Mouse (Mus musculus) lung, adult 2 months (tissue): ENCODE data around the gene 2810408A11Rik. TPM values are rescaled to one million over a fixed set of nuclear protein-coding genes. Genes with fewer than 3 reads are reported as not detected.

ENCODE experiments used
- DNase-seq: peaks from one replicate; pipeline ENCODE4 v3.0.0; 2022
- H3K4me1 ChIP-seq: fragments of 200-500 bp; 2 replicates; pipeline ENCODE4 v1.6.1; 2011; ENCODE audit warnings: low read length; ENCODE audit not compliant: control insufficient read depth, insufficient read depth
- H3K4me3 ChIP-seq: fragments of 200-500 bp; replicated peaks from 2 replicates; pipeline ENCODE3; 2011; ENCODE audit warnings: low read depth, mild to moderate bottlenecking, control low read depth, low read length; ENCODE audit errors: extremely low read depth
- CTCF ChIP-seq: fragments of 200-500 bp; IDR thresholded peaks from 2 replicates; pipeline ENCODE4 v1.5.1; 2011; ENCODE audit warnings: mild to moderate bottlenecking, low read length, control low read depth; ENCODE audit not compliant: insufficient read depth
- POLR2A ChIP-seq: fragments of 200-500 bp; IDR thresholded peaks from 2 replicates; pipeline ENCODE4 v1.6.1; 2011; ENCODE audit warnings: low read depth, mild to moderate bottlenecking, control low read depth, low read length, borderline replicate concordance; ENCODE audit errors: extremely low read depth
- WGBS: fragments of 180-500 bp; shearing (Covaris S2); methylation state at CpG from one replicate; pipeline ENCODE4 v1.1.7; 2018; 5-methylcytosine and 5-hydroxymethylcytosine counted together
- polyA plus RNA-seq: library from polyadenylated mRNA; depleted of rRNA; stranded (reverse); fragments of >200 nt; gene quantifications from 2 replicates; pipeline ENCODE4 v1.2.3, GENCODE M21; 2012; rRNA removed

Gene 2810408A11Rik
- 0.65 and 1.4 TPM in 2 replicates for polyA plus RNA-seq

DNA sequence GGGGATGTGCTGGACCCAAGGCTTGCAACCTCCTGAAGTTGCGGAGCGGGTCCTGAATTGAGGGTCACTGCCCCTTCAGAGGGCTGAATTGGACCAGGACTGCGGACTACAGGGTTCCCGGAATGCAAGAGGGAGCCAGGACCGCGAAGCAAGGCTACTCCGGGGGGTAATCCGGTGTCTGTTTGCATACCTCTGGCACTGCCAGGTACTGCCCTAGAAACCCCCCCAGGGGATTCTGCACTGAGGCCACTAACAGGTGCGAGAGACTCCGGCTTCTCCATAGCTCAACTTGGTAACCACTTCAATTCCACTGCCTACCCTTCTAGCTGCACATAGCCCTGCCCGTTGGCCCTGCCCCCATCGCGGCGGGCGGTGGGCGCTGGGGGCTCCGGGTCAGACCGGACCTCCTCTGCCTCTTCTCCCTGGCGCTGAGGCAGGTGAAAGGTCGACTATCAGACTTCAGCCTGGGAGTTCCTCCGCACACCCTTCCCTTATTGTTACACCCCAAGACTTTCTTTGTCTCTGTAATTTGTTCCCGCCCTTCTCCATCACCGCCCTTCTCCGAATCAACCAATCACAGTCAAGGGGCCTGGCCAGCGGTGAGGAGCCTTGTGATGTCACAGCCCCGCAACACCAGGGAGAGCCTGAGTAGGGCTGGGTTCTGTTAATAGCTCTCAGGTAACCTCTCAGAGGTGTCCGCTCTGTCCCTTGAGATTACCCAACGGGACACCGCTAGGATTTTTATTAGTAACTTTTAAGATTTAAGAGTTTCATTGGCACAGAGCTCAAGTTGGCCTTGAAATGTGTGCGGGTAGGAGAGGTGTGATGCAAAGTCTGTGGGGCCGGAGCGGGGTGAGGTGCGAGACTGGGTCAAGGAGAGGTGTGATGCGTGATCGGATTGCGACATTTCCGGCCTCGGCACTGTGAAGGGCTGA lies at the start of gene 2810408A11Rik, which contains the start of gene Neurl4:
2810408A11Rik (minus strand) TSS at position 517 of the 935 bp plus-strand sequence.
Neurl4 (plus strand) TSS at position 602 of the 935 bp plus-strand sequence.
- WGBS, result under 1% methylated on average over 38 of the region's 38 CpGs
- peak; percentile 86 for DNase-seq
- H3K4me3 ChIP-seq, result peak within 1 kb of the TSS; percentile 77
- H3K4me1 ChIP-seq, result peaks cover 3% of the 10 kb centered on the region; the same call in 1 of the 2 replicates
- no peak for TF ChIP-seq CTCF
- TF ChIP-seq POLR2A, result peak; percentile 74; the same call in 1 of the 2 replicates

DNA sequence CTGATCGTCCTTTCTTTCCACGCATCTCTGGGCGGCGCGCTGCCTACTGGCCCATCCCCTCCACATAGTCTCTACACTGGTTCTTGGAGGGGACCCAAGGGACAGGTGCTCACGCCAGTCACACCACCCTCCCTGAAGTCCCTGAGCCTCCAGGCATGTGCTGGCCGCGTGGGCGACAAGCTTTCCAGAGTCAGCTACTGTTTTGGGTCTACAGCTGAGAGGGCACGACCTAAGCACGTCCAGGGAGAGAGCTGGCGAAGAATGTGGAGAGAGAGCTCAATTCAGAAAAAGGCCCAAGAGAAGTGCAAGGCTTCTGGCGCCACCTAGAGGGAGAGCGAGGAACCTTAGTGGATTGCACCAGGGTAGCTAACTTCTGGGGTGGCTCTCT lies 48.0 kb upstream of the 2810408A11Rik start:
- DNase-seq, result peak; percentile 84
- H3K4me1 ChIP-seq, result peaks cover 7% of the 10 kb centered on the region
- 1% methylated on average over 14 of the region's 14 CpGs for whole genome bisulfite sequencing
- no peak overlapping the region for H3K4me3 ChIP-seq
- TF ChIP-seq CTCF (peak; percentile 98), POLR2A (no peak)

DNA sequence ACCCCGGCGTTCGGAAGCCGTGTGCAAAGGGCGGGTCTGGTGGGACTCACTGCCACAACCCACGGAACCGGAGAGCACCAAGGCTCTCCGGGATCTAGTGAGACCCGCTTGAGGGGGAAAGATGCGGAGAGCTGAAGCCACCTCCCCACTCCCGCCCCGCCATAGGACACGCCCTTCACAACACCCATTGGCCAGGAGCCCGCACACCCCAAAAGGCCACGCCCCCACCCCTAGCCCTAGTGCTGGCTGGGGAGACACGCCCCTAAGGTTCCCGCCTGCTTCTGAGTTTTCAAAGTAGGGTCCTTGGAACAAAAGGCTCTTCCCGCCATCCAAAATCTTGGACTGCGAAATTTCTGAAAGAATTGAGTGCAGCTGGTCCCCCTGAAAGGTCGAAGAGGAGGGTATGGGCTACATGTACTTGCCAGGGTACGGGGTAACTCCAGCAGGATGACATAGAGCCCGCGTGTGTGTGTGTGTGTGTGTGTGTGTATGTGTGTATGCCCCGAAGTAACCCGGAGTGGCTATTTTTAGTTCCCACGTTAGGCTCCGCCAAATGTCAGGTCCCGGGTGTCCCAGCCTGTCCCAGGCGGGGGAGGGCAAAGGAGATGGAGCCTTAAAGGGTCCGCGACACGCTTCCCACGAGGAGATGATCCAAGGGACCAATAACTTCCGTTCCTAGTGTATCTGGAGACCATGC lies 47.4 kb upstream of the 2810408A11Rik start, which contains the start of gene Slc2a4:
Slc2a4 (minus strand) TSS at position 123 of the 697 bp plus-strand sequence.
- peak; percentile 82 for DNase-seq
- Histone ChIP-seq H3K4me3 (peak within 1 kb of the TSS; percentile 33), H3K4me1 (peaks cover 7% of the 10 kb centered on the region)
- no peak for TF ChIP-seq CTCF
- no peak for TF ChIP-seq POLR2A
- WGBS, result 1% methylated on average over 34 of the region's 34 CpGs

DNA sequence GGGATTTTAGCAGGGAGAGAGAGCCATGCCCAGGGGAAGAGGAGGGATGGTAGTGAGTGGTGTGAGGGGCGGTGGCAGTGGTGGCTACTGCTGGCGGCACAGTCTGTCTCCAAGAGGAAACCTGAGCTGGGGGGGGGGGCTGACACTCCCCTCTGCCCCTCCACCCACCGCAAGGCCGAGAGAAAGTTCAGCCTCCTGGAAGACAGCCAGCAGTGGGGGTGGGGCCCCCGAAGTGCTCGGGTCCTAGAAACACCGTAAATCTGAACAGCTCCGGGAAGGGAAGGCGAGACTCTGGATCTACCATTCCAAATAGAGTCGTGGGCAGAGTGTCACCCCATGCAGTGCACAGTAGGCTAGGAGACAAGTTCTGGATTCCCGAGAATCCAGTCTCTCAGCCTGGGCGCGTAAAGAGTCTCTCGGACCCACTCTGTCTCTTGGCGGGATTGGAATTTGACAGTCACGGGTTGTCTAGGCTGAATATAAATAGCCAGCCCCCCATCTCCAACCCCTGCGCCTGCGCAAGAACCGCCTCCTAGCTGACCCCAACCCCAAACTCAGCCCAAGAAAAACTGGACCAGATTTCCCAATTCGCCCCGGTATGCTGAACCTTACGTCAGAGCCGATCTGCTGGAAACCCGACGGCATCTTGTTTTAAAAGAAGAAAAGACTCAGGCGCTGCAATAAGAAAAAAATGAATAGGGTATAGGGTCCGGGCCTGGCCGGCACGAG lies 46.7 kb upstream of the 2810408A11Rik start:
- peaks cover 7% of the 10 kb centered on the region for H3K4me1 ChIP-seq
- 11% methylated on average over 29 of the region's 29 CpGs for WGBS
- TF ChIP-seq POLR2A (no peak), CTCF (no peak)
- DNase-seq, result no peak
- peak overlapping the region; percentile 33 for H3K4me3 ChIP-seq

DNA sequence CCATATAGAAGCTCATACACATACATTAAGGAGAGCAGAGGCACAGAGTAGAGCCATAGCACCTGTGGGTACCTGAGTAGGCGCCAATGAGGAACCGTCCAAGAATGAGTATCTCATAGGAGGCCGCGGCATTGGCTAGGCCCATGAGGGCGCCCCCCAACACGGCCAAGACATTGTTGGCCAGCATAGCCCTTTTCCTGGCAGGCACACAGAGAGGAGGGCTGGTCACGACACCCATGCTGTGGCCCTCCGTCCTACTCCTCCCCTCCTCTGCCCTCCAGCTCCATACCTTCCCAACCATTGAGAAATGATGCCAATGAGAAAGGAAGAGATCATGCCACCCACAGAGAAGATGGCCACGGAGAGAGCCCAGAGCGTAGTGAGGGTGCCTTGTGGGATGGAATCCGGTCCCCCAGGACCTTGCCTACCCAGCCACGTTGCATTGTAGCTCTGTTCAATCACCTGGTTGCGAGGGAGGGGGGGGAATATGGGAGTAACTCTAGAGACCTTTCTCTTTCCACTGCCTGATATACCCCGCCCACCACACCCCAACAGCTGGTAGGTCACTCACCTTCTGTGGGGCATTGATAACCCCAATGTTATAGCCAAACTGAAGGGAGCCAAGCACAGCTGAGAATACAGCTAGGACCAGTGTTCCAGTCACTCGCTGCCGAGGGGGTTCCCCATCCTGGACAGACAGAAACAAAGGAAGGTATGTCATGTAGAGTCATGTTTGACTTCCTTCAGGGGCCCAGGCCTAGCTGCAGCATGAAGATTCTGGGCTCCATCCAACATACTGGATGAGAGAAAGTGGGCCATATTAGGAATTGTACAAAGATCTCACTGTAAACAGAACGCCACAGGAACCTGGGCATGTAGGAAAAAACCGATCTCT lies 45.5 kb upstream of the 2810408A11Rik start:
- WGBS, result 86% methylated on average over 18 of the region's 18 CpGs
- Histone ChIP-seq H3K4me1 (peaks cover 7% of the 10 kb centered on the region), H3K4me3 (no peak overlapping the region)
- DNase-seq, result no peak
- TF ChIP-seq CTCF, result no peak
- no peak for TF ChIP-seq POLR2A

DNA sequence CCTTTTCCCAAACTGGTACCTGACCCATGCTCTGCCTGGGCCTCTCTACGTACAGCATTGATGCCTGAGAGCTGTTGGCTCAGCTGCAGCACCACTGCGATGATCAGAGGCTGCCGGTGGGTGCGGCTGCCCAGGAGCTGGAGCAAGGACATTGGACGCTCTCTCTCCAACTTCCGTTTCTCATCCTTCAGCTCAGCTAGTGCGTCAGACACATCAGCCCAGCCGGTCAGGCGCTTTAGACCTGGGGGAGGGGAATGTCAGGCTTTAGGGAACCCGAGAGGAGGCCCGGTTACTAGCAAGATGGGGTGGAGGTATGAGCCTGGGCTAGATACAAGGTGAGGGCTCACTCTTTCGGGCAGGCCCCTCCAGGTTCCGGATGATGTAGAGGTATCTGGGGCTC lies 44.4 kb upstream of the 2810408A11Rik start:
- WGBS, result 71% methylated on average over 13 of the region's 13 CpGs
- no peak for DNase-seq

DNA sequence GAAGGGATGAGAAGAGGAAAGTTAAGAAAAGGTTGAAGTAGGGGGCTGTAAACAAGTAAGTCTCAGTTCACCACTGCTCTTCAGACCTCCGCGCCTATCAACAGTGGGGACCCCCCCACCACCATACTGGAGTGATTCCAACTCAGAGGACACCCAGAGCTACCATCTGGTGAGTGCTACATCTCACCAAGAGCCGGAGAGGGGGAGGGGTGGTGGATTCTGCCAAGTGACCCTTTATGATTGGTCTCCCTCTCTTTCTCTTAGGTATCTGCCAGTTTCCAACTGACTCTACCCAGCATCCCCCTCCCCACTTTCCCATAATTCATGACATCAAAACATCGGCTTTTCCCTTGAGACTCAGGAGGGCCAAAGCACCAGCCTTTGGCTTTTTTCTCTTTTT lies 40.2 kb upstream of the 2810408A11Rik start:
- DNase-seq, result no peak
- 81% methylated on average over 4 of the region's 4 CpGs for WGBS
- H3K4me3 ChIP-seq, result no peak overlapping the region
- TF ChIP-seq CTCF (no peak), POLR2A (no peak)
- no peaks in the 10 kb centered on the region for H3K4me1 ChIP-seq

More for the DNA sequence above, 44.4 kb upstream of the 2810408A11Rik start:
- Histone ChIP-seq H3K4me3 (no peak overlapping the region), H3K4me1 (peaks cover 7% of the 10 kb centered on the region)
- TF ChIP-seq CTCF (no peak), POLR2A (no peak)

DNA sequence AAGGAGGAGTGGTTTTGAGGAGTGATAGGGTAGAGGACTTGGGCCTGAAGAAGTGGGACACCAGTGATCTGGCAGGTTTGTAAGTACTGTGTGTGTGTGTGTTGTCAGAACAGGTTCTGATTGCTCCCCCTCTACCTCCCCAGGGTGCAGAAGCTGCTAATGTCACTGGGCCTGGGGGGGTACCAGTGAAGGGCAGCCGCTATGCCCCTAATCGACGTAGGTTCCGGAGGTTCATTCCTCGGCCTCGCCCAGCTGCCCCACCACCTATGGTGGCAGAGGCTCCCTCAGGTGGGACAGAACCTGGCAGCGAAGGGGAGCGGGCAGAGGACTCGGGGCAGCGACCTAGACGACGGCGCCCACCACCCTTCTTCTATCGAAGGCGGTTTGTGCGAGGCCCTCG lies 38.9 kb upstream of the 2810408A11Rik start:
- Histone ChIP-seq H3K4me3 (no peak overlapping the region), H3K4me1 (peaks cover 2% of the 10 kb centered on the region; the same call in 1 of the 2 replicates)
- no peak for DNase-seq
- 95% methylated on average over 17 of the region's 17 CpGs for WGBS
- TF ChIP-seq CTCF, result no peak

DNA sequence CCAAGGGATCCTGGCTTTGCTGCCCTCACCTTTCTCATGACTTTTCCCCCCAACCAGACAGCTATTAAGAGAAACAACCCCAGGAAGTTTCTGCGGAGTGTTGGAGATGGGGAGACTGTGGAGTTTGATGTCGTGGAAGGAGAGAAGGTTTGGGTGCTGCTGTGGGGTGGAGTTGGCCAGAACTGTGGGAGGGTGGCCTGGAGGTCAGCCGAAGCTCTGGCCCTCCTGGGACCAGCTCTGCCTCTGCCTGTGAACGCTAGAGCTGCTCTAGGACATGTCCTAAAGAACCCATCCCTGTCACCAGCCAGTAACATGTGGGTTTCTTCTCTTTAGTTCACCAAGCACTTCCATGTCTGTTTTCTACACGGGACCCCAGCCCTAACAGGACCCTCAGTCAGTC lies 38.4 kb upstream of the 2810408A11Rik start:
- no peak overlapping the region for H3K4me3 ChIP-seq
- WGBS, result 55% methylated on average over 5 of the region's 5 CpGs
- TF ChIP-seq POLR2A (no peak), CTCF (no peak)
- H3K4me1 ChIP-seq, result peaks cover 4% of the 10 kb centered on the region
- no peak for DNase-seq
